Mouse (Mus musculus) liver, postnatal 0 days (tissue): ENCODE results near the gene Lenep.

Experiments
- CTCF ChIP-seq: sonication (generic); IDR thresholded peaks from 2 replicates; pipeline ENCODE4 v1.5.1; 2016; ENCODE audit warnings: antibody characterized with exemption, low read depth
- EP300 ChIP-seq: IDR thresholded peaks from 2 replicates; pipeline ENCODE4 v1.6.1; 2016; ENCODE audit warnings: antibody characterized with exemption, low read depth, mild to moderate bottlenecking

- peak; percentile 92 for TF ChIP-seq CTCF
- no peak for TF ChIP-seq EP300
Measured at GRCm38 (mm10) chr3:89378394-89379067, 24.1 kb downstream of the Lenep start.
